Mouse (Mus musculus) v-Abl transformed pro-B cells (cell line): ENCODE measurements around the gene Amd1.

ENCODE experiments used
- in situ Hi-C, 2 experiments: fragments of 400-800 bp; cut with MboI; formaldehyde crosslinking; loops; one replicate each; pipeline ENCODE4 v1.15.1; 2025; ENCODE audit not compliant: unreplicated experiment in 2 of 2

Amd1 gene

GRCm38 (mm10) chr10:40307826-40308583, 6.0 kb upstream of the Amd1 start:
- in situ Hi-C loops = loop anchor here in 1 of 2 experiments (5.0 kb wide), 1 partner anchor 39 kb away; no protein-coding TSS in a partner anchor

- in situ Hi-C loops = loop anchor here in 1 of 2 experiments (5.0 kb wide), 1 partner anchor 41 kb away; no protein-coding TSS in a partner anchor
These were observed 4.0 kb upstream of the Amd1 start for GRCm38 (mm10) chr10:40305989-40306388.

- in situ Hi-C loops = loop anchor here in 1 of 2 experiments (5.0 kb wide), 2 partner anchors 44 to 46 kb away; partner anchors contain the start of gene Gtf3c6
These were observed 558 bp downstream of the Amd1 start for GRCm38 (mm10) chr10:40301181-40302075.

GRCm38 (mm10) chr10:40300648-40301171, 1.3 kb downstream of the Amd1 start:
- in situ Hi-C loops = loop anchor here in 1 of 2 experiments (5.0 kb wide), 2 partner anchors 43 to 47 kb away; partner anchors contain the start of gene Gtf3c6

- in situ Hi-C loops = no loop called here
These were observed 9.3 kb downstream of the Amd1 start for GRCm38 (mm10) chr10:40292640-40293039.

- in situ Hi-C loops = no loop called here
These were observed 15.2 kb downstream of the Amd1 start for GRCm38 (mm10) chr10:40286767-40287166.

GRCm38 (mm10) chr10:40285571-40285970, 16.4 kb downstream of the Amd1 start:
- in situ Hi-C loops = no loop called here

GRCm38 (mm10) chr10:40284997-40285396, 17.0 kb downstream of the Amd1 start:
- in situ Hi-C loops = no loop called here

- in situ Hi-C loops = no loop called here
These were observed 17.7 kb downstream of the Amd1 start for GRCm38 (mm10) chr10:40284179-40284831.

GRCm38 (mm10) chr10:40283636-40284035, 18.4 kb downstream of the Amd1 start:
- in situ Hi-C loops = no loop called here

- in situ Hi-C loops = no loop called here
These were observed 20.4 kb downstream of the Amd1 start for GRCm38 (mm10) chr10:40281565-40281964.

- in situ Hi-C loops = no loop called here
These were observed 23.7 kb downstream of the Amd1 start for GRCm38 (mm10) chr10:40278317-40278716.

GRCm38 (mm10) chr10:40275991-40276390, 26.0 kb downstream of the Amd1 start:
- in situ Hi-C loops = no loop called here

- in situ Hi-C loops = loop anchor here (25.0 kb wide), 3 partner anchors 563 to 1013 kb away; partner anchors contain the start of genes Cdc40 (in 1 of the 2) and Wasf1 (in 1 of the 2)
These were observed 28.0 kb downstream of the Amd1 start for GRCm38 (mm10) chr10:40273938-40274337.

- in situ Hi-C loops = loop anchor here (25.0 kb wide), 3 partner anchors 566 to 1016 kb away; partner anchors contain the start of genes Cdc40 (in 1 of the 2) and Wasf1 (in 1 of the 2)
These were observed 30.8 kb downstream of the Amd1 start for GRCm38 (mm10) chr10:40271216-40271615.

GRCm38 (mm10) chr10:40264920-40265319, 37.1 kb downstream of the Amd1 start:
- in situ Hi-C loops = loop anchor here (25.0 kb wide), 3 partner anchors 572 to 1022 kb away; partner anchors contain the start of genes Cdc40 (in 1 of the 2) and Wasf1 (in 1 of the 2)

GRCm38 (mm10) chr10:40263691-40264090, 38.3 kb downstream of the Amd1 start:
- in situ Hi-C loops = loop anchor here (25.0 kb wide), 3 partner anchors 574 to 1024 kb away; partner anchors contain the start of genes Cdc40 (in 1 of the 2) and Wasf1 (in 1 of the 2)

- in situ Hi-C loops = loop anchor here (25.0 kb wide), 3 partner anchors 575 to 1025 kb away; partner anchors contain the start of genes Cdc40 (in 1 of the 2) and Wasf1 (in 1 of the 2)
These were observed 39.8 kb downstream of the Amd1 start for GRCm38 (mm10) chr10:40262200-40262599.

GRCm38 (mm10) chr10:40260305-40260704, 41.7 kb downstream of the Amd1 start:
- in situ Hi-C loops = loop anchor here (25.0 kb wide), 3 partner anchors 577 to 1027 kb away; partner anchors contain the start of genes Cdc40 (in 1 of the 2) and Wasf1 (in 1 of the 2)
